In genomic region chr14:76765094-76765504, GRCm38 (mm10) we compare ENCODE assay signal across 7 mouse cellular contexts.
DNase-seq lines count a peak whose midpoint lies in the region; ATAC-seq and TF ChIP-seq lines count a peak whose summit lies in the region.

No protein-coding gene starts in this region.

- no peak overlapping the region for H3K4me3 ChIP-seq in forebrain, embryonic 10.5 days
- H3K4me3 ChIP-seq in lung, postnatal 0 days (ENCODE audit: low read depth, low read length): no peak overlapping the region

- TF ChIP-seq EP300 in lung, postnatal 0 days (IDR thresholded peaks at IDR 0.05): no peak

- no peak overlapping the region for H3K4me2 ChIP-seq in lung, postnatal 0 days (replicated peaks; ENCODE audit: low read depth, low read length)

- H3K27me3 ChIP-seq in forebrain, embryonic 10.5 days (ENCODE audit: poor library complexity, severe bottlenecking): peaks cover 10% of the 10 kb centered on the region
- no peaks in the 10 kb centered on the region for H3K27me3 ChIP-seq in lung, postnatal 0 days (replicated peaks; ENCODE audit: insufficient read depth, low read length)

- peaks cover 50% of the 10 kb centered on the region for H3K4me1 ChIP-seq in forebrain, embryonic 10.5 days
- peaks cover 19% of the 10 kb centered on the region; the same call in 1 of the 2 replicates for H3K4me1 ChIP-seq in lung, postnatal 0 days (ENCODE audit: insufficient read depth, low read depth, low read length)

- WGBS in forebrain, embryonic 10.5 days: 74% methylated on average over 6 of the region's 6 CpGs
- WGBS in lung, postnatal 0 days: 36% methylated on average over 6 of the region's 6 CpGs

- ATAC-seq in lung, postnatal 0 days: no peak

- no peak for TF ChIP-seq CTCF in lung, postnatal 0 days (IDR thresholded peaks at IDR 0.05)

- no peaks in the 10 kb centered on the region for H3K36me3 ChIP-seq in forebrain, embryonic 10.5 days (replicated peaks)
- H3K36me3 ChIP-seq in lung, postnatal 0 days (ENCODE audit: insufficient read depth, low read length): no peaks in the 10 kb centered on the region

- H3K9me3 ChIP-seq in forebrain, embryonic 10.5 days: no peaks in the 10 kb centered on the region
- no peaks in the 10 kb centered on the region for H3K9me3 ChIP-seq in lung, postnatal 0 days (ENCODE audit: low read length)

- peak; percentile 12 to 18 for DNase-seq in lung, adult 18-20 months
- DNase-seq in lung, postnatal 25 days (ENCODE audit: low spot score): no peak
- DNase-seq in forebrain, embryonic 10.5 days (ENCODE audit: extremely low spot score, low spot score): no peak
- DNase-seq in heart, postnatal 4 days: peak; percentile 27
- DNase-seq in lung, postnatal 0 days (ENCODE audit: low spot score): no peak
- no peak for DNase-seq in urinary bladder, postnatal 36 days (ENCODE audit: low spot score in 2 of 2)
- no peak for DNase-seq in natural killer cell, adult 2 months (ENCODE audit: low spot score in 2 of 2)

- no peak overlapping the region for H3K9ac ChIP-seq in lung, postnatal 0 days (replicated peaks; ENCODE audit: low read depth)

- H3K27ac ChIP-seq in forebrain, embryonic 10.5 days: peak overlapping the region; percentile 80
- peak overlapping the region; percentile 38 for H3K27ac ChIP-seq in lung, postnatal 0 days (ENCODE audit: low read length)

Comparison
In these comparisons a context has a peak if more than half of its experiments do, and no peak if none do; other contexts are left out.
1. DNase-seq: peak in lung, adult 18-20 months (2 of 2) and heart, postnatal 4 days (single experiment); none in lung, postnatal 25 days (single experiment), forebrain, embryonic 10.5 days (single experiment), lung, postnatal 0 days (single experiment), urinary bladder, postnatal 36 days (0 of 2) and natural killer cell, adult 2 months (0 of 2).